Mouse (Mus musculus) lung, postnatal 0 days (tissue): ENCODE measurements around the gene Slc34a3.

ENCODE experiments used
- CTCF ChIP-seq: IDR thresholded peaks from 2 replicates; pipeline ENCODE4 v1.5.1; 2016; ENCODE audit warnings: antibody characterized with exemption, mild to moderate bottlenecking
- EP300 ChIP-seq: IDR thresholded peaks from 2 replicates; pipeline ENCODE4 v1.6.1; 2016; ENCODE audit warnings: antibody characterized with exemption, mild to moderate bottlenecking, control low read depth

- TF ChIP-seq CTCF (no peak), EP300 (no peak)
Observed at GRCm38 (mm10) chr2:25239766-25240165, 5.6 kb upstream of the Slc34a3 start.
